Mouse (Mus musculus): ENCODE results near the gene Pfas.

DNA sequence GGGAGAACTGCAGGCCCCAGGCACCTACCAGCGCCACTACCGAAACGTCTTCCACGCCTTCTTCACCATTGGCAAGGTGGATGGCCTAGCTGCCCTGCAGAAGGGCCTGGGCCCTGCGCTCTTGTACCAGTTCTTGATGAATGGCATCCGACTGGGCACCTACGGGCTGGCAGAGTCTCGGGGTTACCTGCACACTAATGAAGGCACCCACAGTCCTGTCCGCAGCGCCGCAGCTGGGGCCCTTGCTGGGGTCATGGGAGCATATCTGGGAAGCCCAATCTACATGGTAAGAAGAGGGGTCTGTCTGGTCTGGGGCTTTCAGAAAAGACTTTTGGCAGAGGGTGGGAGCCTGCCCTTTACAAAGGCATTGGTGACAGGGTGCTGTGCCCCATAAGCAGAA lies 39.5 kb downstream of the Pfas start:
- no peak for TF ChIP-seq HCFC1 (IDR thresholded peaks at IDR 0.05; ENCODE audit: borderline replicate concordance, insufficient read depth, low read length)
- TF ChIP-seq ZNF384 (IDR thresholded peaks at IDR 0.05; ENCODE audit: low read depth, low read length) = no peak
- TF ChIP-seq MAFK (IDR thresholded peaks at IDR 0.05; ENCODE audit: insufficient read depth, low read depth, low read length) = no peak

All from ES-E14 (cell line).